Mouse (Mus musculus): ENCODE results near the gene Chd1l.

The Chd1l gene

GRCm38 (mm10) chr3:97609845-97610410, at the start of gene Chd1l:
Gene Chd1l (minus strand): TSS chr3:97610203.
- DNase-seq (ENCODE audit: low read depth, low spot score), result peak; percentile 95

GRCm38 (mm10) chr3:97659746-97660145, 49.7 kb upstream of the Chd1l start:
- peak; percentile 64 for DNase-seq (ENCODE audit: low read depth, low spot score)

DNA sequence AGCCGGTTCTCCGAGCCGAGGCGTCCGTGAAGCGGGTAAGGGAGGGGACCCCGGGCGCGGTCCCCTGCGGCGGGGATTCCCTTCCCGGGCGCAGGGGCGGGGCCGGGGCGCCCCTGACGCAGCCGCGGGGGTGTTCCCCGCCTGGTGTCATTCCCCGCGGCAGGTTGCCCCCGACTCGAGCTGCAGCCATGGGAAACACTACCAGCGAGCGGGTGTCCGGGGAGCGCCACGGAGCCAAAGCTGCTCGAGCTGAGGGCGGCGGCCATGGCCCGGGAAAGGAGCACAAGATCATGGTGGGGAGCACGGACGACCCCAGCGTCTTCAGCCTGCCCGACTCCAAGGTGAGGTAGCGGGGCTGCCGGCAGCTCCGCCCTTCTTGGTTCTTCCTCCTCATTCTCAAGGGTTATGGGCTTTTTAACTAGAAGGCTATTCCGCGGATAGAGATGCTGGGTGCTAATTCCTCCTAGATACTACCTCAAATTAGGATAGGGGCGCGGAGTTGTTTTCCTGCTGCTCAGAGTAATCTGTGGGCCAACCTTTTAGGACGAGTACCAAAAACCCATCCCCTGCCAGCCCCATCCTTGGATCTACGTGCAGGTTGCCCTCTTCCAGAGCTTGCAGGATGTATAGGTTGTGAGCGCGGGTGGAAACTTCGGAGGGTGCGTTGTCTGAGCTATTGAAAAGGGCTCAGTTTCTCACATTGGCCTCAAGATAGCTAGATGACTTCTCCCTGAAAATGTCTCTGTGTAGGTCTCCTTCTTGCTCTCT, 48.6 kb upstream of the Chd1l start:
- peak; percentile 76 for DNase-seq (ENCODE audit: low read depth, low spot score)

GRCm38 (mm10) chr3:97657655-97658411, 47.8 kb upstream of the Chd1l start, which contains the start of gene Prkab2:
Gene Prkab2 (plus strand): TSS chr3:97658193.
- DNase-seq (ENCODE audit: low read depth, low spot score), result peak; percentile 99

DNA sequence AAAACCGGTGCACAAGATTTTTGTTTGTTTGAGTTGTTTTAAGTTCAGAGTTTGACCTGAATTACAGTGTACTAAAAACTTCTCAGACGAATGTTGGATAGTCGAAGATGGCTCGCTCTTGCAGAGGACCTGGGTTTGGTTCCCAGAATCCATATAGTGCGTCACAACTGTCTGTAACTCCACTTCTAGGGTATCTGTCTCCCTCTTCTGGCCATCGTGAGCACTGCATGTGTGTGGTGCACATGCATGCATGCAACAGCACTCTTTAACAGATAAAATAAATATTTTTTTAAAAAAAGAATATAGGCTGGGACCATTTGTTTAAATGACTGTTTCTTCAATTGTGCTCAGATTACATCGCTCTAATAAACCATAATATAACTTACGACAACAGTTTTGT, 44.9 kb upstream of the Chd1l start:
- no peak for DNase-seq (ENCODE audit: low read depth, low spot score)

GRCm38 (mm10) chr3:97653781-97654180, 43.8 kb upstream of the Chd1l start:
- no peak for DNase-seq (ENCODE audit: low read depth, low spot score)

DNA sequence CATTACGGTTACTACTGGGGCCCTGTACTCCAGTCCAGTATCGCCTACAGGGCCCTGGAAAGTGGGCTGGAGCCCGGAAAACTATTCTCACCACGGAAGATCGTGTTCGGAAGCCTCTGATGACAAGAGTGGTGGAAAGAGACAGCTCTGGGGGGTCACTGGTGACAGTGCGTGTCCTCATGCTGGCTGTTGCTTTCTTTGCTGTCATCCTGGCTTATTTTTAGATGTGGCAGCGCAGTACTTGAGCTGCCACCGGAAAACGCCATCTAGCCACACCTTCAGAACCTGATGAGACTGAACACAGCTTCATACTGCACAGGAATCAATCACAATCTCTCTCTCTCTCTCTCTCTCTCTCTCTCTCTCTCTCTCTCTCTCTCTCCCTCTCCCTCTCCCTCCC, 41.6 kb upstream of the Chd1l start:
- no peak for DNase-seq (ENCODE audit: low read depth, low spot score)

- DNase-seq (ENCODE audit: low read depth, low spot score), result no peak
Observed at GRCm38 (mm10) chr3:97649469-97649868, 39.5 kb upstream of the Chd1l start.

DNA sequence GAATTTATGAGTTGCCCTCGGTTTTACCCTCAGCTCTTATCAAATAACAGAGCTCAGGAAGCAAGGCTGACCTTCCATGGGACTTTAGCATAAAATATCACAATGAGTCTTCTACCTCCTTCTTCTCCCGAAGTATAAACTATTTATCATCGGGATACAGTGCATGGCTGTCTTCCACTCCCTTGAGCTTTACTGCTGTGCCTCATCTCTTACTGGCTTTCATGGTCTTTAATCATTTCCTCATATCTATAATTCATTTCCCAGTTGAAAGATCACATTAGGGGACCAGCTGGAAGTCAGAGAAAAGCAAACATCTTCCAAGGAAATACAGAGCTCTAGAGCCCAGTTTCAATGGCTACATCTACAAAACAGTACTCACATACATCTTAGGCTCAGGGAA, 39.0 kb upstream of the Chd1l start:
- no peak for DNase-seq (ENCODE audit: low read depth, low spot score)

- no peak for DNase-seq (ENCODE audit: low read depth, low spot score)
Observed at GRCm38 (mm10) chr3:97648518-97648917, 38.5 kb upstream of the Chd1l start.

DNA sequence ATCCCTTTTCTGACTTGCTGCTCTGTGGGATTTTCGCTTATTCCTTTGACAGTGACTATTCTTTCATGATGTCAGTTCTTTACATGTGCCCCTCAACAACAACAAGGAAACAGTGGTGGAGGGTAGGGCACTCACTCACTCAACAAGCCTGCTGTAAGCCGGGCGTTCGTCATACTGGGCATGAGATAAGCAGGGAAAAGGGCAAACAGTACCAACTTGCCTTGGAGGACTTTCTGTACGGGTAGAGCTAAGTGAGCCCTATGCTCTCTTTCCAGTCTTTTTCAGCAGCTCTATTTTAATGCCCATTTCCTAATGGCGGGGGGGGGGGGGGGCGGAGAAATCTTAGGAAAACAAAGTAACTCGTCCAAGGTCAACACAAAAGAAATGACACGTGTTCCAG, 32.0 kb upstream of the Chd1l start:
- no peak for DNase-seq (ENCODE audit: low read depth, low spot score)

DNA sequence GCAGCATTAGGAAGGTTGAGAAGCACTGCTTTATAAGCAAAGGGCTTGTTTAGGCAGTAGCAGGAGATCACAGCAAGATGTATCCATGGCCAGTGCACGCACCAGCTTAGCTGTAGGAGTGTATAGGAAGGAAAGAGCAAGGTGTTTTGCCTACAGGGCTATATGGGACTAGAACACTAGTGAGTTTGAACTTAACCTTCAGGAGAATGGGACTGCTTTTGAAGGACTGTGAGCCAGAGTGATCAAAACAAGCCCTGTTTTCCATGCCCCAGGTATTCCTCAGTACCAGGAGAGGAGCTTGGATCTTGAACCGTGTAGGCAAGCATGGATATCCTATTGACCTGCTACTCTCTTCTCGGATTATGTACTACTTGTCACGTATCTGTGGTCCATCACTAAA, 31.4 kb upstream of the Chd1l start:
- DNase-seq (ENCODE audit: low read depth, low spot score), result no peak

DNA sequence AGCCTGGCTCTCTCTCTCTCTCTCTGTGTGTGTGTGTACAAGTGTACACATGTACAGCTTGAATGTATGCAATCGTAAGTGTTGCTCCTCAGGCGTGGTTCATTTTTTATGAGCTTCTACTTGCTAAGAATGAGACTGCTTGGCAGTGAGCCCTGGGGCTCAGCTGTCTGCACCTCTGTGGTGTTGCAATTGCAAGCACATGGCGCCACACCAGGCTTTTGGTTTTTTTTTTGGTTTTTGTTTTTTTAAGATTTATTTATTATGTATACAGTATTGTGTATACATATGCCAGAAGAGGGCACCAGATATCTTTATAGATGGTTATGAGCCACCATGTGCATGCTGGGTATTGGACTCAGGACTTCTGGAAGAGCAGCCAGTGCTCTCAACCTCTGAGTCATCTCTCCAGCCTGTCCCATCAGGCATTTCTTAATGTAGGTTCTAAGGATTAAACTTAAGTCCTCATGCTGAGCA, 24.3 kb upstream of the Chd1l start:
- peak; percentile 47 for DNase-seq (ENCODE audit: low read depth, low spot score)

- no peak for DNase-seq (ENCODE audit: low read depth, low spot score)
Observed at GRCm38 (mm10) chr3:97633456-97633855, 23.5 kb upstream of the Chd1l start.

- DNase-seq (ENCODE audit: low read depth, low spot score), result no peak
Observed at GRCm38 (mm10) chr3:97631258-97631860, 21.4 kb upstream of the Chd1l start.

- no peak for DNase-seq (ENCODE audit: low read depth, low spot score)
Observed at GRCm38 (mm10) chr3:97630746-97631145, 20.7 kb upstream of the Chd1l start.

GRCm38 (mm10) chr3:97629941-97630340, 19.9 kb upstream of the Chd1l start:
- no peak for DNase-seq (ENCODE audit: low read depth, low spot score)

DNA sequence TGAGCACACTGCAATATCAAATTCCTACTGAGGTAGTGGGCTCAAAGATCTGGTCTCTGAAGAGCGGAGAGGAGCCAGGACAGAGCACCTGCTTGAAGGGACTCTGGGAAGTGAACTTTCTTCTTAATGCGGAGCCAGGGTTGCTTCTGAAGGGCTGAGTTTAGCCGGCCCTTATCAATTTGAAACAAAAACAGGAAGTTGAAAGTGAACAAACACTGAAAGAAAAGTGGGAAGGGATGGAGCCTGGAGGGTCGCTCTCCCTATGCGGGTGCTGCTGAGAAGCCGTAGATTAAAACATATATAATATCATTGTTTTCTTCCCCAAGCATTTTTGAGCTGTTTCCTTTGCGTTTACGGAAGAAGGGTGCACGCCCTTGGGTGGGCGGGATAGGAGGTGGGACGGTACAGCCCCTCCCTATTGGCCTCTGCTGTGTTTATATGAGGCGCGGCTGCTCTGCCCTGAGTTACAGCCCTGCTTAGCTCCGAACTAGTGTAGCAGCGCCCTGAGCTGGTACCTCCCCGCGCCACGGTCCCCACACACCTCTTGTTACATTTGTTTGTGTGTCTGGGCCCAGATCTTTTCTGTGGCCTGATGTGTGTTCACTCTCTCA, 18.5 kb upstream of the Chd1l start, which contains the start of gene Fmo5:
Gene Fmo5, plus strand, starts transcription at position 414 of the 611 bp plus-strand sequence.
- DNase-seq (ENCODE audit: low read depth, low spot score), result no peak

DNA sequence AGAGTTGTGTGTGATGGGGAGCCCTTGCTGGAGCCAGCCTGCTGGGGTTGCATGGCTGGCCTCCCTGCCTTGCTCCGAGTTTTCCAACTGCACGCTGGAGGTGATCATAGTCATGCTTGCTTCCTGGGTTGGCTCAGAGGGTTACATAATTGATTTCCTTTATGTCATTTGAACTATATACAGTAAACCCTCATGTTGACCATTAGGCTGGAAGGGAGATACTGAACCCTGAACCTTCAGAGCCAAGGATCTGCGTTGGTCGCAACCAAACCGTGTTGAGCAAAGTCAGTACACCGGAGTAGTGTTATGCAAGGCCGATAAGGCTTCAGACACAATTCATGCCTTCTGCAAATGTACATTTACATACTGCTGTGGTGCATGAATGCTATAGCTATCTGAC, 17.9 kb upstream of the Chd1l start:
- no peak for DNase-seq (ENCODE audit: low read depth, low spot score)

GRCm38 (mm10) chr3:97624611-97625010, 14.6 kb upstream of the Chd1l start:
- DNase-seq (ENCODE audit: low read depth, low spot score), result no peak

DNA sequence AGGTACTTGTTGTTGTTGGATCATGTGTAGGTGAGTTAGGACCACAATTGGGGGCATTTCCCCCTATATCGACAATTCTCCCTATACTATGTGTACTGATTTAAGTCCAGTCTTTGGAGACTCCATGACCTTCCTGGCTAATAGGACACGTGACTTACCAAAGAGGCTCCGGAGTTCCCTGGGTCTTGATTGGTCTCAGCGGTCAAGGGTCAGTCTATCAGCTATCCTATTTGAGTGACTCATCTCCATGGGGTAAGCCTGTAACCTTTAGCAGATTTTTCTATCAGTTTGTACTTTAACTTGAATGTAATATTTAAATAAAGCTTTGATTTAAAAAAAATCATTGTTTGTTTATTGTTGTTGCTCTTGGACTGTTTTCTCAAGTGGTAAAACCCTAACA, 10.7 kb upstream of the Chd1l start:
- DNase-seq (ENCODE audit: low read depth, low spot score), result no peak

DNA sequence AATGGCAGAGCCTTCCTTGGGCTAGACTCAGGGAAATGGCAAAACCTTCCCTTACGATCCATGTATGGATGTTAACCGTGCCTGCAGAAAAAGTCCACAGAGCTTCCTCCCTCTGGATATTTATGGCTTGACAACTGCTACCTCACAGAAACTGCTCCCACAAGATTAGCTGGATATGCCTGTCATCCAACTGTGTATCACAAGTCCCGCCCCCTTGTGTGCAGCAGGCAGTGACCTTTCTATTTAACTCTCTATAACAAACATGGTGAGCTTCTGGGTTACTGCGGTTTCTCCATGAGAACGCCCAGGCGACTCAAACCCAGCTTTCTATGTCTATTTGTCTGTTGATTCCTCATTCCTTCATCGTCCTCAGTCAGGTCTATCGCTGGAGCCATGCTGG, 7.9 kb upstream of the Chd1l start:
- DNase-seq (ENCODE audit: low read depth, low spot score), result no peak

Data from brain, adult 2 months (tissue).